Mouse (Mus musculus) c-Kit-positive CD71-positive TER-119-positive erythroid progenitor cells, embryonic 14.5 days (primary cell): Measurements from ENCODE around the gene Knstrn.

ENCODE experiments used
- DNase-seq: peaks from one replicate; pipeline ENCODE4 v3.0.0-alpha.2; 2013; ENCODE audit warnings: low spot score

Gene Knstrn

DNA sequence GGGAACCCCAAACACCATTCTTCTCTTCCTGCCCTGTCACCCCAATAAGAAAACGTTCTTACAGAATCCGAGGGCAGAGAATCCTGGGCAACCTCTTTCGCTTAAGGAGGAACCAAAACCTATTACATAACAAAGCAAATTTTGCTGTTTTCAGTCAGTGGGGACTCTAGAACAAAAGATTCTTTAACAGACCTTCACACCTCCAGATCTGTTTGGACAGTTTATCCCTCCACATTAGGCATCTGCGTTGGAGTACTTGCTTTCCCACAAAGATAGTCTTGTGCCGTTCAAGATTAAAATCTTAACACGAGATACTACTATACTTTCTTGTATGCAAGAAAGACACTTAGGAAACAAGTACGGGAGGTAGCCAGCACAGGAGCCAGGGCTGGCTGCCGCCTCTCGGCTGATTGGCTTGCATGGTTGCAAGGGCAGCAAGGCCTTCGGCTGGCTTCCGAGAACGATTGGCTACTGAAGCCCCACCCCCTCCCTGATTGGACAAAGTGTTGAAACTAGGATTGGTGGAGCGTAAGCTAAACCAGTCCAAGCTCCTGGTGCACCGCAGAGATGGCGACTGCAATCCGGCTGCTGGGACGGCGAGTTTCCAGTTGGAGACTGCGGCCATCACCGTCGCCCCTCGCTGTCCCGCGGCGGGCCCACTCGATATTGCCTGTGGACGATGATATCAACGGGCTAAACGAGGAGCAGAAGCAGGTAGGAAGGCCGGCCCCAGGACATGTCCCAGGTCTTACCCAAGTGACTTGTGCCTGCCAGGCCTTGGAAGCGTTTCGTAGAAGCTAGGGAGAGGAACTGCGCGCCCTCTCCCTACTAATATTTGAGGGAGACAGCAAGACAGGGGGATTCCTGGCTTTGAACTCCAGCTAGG is 47.9 kb downstream of the Knstrn start, which contains the start of gene Ivd:
TSS of gene Ivd (plus strand) at position 501 of the 886 bp plus-strand sequence.
- DNase-seq: peak; percentile 93

DNA sequence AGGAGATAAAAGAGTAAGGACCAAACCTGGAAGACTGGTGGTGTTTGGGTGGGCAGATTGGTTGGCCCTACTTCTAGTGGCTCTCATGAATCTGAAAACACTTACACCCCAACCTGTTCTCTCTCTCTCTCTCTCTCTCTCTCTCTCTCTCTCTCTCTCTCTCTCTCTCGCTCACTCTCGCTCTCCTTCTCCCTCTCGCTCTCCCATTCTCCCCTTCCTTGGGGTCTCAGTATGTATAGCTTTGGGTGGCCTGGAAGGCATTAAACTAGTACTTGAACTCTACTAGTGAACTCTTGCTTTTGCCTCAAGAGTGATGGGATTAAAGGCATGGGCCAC is 48.5 kb downstream of the Knstrn start:
- DNase-seq: no peak

- no peak for DNase-seq
Measured at GRCm38 (mm10) chr2:118870601-118871000, 56.8 kb downstream of the Knstrn start.

DNA sequence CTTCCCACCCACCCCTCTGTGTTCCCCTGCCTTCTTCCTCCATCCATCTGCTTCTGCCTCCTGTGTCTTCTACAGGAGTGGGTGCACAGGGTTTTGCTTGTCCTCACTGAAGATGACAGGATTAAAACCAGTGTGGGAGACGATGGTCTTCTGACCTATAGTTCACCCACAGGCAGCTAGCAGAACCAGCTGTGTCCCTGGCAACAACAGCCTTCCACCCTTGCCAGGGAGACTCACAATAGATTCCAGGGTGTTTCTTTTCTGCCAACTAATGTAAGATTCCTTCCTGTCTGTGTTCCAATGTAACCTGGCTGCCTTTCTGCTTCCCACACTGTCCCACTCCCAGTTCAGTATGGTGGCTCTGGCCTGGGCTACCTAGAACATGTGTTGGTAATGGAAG is 57.2 kb downstream of the Knstrn start:
- DNase-seq: no peak

- no peak for DNase-seq
Measured at GRCm38 (mm10) chr2:118873018-118873417, 59.2 kb downstream of the Knstrn start.

DNA sequence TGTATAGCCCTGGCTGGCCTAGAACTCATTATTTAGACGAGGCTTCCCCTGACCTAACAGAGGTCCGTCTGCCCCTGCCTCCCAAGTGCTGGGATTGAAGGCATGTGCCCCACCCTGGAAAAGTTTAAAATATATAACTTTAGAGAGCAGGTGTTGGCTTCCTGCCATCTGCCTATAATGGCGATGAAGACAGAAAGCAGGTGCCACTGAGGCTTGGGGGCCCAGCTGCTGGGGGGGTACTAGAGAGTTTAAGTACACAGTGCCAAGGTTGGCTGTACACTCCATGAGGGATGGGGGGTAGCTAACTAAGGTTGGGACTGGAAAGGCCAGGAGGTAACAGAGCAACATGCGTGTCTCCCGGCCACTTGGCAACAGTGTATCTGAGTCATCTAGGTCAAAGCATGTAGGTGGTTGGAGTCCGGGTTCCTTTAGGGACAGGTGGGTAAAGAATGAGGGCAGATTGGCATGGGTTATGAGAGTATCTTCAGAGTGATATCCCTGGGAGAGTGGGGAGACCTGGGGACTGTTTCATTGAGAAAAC is 60.2 kb downstream of the Knstrn start:
- DNase-seq: no peak

DNA sequence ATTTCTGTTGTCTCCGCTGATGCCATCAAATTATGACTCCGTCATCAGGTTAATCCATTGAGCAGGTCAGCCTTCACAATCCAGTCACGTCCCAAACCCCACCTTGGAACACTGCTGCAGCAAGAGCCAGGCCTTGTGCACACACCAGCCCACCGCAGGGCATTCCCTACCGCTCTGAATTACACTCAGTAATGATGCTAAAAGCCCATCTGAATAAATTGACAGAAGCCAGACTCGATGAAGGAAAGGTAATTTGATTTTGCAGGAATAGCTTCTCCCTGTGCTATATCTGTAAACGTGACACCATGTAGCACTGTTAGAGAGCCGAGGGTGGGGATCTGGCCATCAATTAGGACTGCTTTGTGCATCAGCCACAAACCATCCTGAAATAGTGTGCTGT is 61.5 kb downstream of the Knstrn start:
- no peak for DNase-seq

- no peak for DNase-seq
Measured at GRCm38 (mm10) chr2:118876453-118876852, 62.6 kb downstream of the Knstrn start.

GRCm38 (mm10) chr2:118881019-118881418 is 67.2 kb downstream of the Knstrn start:
- DNase-seq: no peak

- DNase-seq: no peak
Measured at GRCm38 (mm10) chr2:118881956-118882355, 68.2 kb downstream of the Knstrn start.

DNA sequence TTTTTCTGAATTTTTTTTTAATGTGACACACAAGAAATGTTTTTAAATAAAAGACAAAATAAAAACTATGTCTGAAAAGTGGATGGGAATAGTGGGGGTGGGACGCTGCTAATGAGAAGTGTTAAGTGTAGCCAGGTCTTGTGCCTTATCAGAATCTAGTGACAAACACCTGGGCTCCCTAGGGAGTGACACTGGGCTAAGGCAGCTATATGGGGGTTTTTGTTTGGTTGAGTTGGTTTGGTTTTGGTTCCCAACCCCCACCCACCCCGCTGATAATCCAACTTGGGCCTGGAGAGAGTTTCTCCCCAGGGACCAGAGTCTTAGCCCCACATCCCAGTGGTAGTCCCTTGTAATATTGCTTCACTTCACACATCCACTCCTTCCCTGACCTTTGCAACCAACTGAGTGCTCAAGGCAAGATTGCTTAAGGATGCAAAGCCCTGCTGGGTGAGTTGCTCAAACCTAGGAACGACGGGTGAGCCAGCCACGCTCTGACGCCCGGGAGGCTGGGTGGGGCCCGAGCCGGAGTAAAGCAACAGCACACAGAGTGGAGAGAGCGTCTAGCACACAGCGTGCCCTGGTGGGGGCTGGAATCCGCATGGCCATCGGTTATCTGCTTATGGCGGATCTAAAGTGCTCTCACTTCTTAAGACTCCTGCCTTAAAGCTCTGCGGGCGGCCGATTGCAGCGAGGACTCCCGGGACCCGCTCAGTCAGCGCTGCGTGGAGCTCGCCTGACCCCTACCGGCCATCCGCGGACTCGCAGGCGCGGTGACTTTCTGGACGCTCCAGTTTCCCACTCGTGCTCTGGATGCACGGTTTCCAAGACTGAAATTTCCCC is 69.3 kb downstream of the Knstrn start:
- peak; percentile 65 for DNase-seq

DNA sequence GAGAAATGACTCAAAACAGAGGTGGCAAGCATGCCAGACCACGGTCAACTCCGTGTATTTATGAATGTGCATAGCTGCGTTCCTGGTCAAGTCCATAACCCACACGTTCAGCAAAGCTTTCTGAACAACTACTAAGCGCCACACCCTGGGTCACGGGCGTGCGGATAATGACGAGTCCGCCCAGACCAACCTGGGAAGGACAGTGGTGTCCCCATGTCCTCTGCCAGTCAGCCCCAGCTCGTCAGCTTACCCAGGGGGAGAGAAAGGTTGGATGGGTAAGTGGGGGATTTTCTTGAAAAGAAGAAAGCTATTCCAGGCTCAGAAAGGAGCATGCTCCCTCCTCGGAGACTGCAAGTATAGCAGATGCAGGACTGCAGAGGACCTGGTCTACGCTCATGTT is 73.6 kb downstream of the Knstrn start:
- no peak for DNase-seq

DNA sequence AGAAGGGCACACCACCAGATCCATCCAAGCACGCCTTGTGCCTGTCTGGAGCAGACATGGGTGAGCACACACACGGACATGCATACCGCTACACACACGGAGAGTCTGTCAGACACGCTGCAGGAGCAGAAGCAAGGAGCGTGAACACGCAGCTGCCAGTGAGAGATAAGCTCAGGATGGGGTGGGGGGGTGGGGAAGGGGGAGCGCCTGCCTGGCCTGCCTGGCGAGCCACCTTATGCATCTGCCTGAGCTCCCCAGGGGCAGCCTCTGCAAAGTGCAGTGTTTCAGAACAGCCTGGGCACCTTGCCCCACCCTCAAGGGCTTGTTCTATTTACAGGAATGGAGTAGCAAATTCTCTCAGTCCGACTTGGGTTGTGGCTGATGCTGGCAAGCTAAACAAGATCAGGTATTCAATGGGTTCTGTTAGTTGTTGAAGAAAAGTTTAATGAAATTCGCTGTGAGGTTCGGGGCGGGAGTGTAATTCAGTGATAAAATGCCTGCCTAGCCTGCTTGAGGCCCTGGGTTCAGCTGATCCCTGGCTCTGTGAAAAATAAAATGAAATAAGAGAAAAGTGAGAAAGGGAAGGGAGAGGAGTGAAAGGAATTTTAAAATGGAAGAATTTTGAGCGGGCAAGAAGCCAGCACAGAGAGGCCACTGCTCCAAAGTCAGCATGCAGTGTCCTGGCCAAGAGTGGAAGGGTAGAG is 74.2 kb downstream of the Knstrn start:
- peak; percentile 70 for DNase-seq

DNA sequence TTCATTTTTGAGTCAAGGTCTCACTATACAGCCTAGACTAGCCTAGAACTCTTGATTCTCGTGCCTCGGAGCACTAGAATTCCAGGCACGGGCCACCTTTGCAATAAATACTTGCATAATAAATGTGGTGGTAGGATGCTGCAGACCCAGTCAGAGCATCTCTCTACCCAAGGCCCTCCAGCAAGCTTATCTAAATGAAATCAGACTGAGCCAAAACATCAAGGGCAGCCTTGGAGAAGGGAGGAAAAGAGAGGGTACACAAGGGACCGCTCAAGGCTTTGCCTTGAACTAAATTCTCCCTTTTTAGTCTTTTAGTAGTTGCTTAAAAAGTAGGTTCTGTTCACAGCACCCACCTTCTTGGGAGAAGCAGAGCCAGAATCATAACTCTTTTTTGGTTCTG is 77.4 kb downstream of the Knstrn start:
- no peak for DNase-seq

DNA sequence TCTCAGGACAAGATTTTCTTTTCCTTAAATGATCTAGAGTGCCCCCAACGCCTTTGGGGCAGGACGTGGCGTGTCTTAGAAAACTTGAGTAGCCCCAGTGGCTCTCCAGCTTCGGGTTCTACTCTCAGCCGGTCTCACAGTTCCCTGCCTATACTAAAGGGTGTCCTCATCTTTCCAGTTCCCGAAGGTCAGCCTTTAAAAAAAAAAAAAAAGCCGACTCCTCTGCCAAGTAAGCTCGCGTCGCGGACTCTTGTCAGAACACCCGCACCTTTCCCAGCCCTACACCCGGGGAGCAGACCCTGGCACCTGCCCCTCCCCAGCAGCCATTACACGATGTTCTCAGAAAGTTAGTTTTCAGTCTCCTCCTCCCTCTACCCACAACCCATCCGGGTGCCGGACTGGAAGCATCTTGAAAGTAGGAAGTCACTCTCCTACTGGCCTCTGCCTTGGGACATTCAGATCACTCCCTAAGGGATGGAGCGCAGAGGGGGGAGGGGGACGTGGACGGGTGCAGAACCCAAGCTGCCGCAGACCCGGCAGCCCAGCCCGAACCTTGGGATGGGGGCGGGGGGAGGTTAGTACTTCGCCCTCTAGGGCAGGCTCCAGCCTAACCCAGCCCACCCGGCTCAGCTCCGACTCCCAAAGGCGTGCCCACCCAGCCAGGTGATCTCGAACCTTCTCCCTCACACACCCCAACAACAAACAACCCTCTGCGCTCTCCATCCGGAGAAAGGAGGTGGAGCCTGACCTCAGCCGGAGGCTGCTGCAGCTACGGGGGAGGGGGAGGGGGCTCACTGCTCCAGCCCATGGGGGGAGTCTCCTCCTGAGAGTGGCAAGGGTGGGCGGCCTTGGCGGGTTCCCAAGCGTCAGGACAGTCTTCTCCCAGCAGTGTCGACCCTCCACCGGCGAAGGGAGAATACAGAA is 82.4 kb downstream of the Knstrn start:
- DNase-seq: no peak

- no peak for DNase-seq
Measured at GRCm38 (mm10) chr2:118896914-118897291, 83.1 kb downstream of the Knstrn start.

- DNase-seq: no peak
Measured at GRCm38 (mm10) chr2:118897392-118897791, 83.6 kb downstream of the Knstrn start.

DNA sequence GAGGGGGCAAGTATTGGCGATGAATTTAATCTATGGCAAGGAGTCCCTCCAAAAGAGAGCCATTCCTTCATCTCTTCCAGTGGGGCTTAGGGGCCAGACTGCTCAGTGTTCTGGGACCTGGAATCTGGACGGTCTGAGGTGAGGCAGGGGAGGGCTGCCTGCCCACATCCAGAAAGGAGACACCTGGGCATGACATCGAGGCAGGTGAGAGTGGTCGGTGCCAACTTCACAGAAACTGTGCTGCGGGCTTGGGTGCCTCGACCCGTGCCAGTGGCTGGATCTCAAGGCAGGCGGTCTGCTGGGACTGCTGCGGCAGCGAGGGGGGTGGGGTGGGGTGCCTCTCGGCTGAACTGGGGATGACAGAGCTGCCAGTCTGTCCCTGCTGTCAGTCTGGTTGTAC is 84.0 kb downstream of the Knstrn start:
- DNase-seq: no peak

DNA sequence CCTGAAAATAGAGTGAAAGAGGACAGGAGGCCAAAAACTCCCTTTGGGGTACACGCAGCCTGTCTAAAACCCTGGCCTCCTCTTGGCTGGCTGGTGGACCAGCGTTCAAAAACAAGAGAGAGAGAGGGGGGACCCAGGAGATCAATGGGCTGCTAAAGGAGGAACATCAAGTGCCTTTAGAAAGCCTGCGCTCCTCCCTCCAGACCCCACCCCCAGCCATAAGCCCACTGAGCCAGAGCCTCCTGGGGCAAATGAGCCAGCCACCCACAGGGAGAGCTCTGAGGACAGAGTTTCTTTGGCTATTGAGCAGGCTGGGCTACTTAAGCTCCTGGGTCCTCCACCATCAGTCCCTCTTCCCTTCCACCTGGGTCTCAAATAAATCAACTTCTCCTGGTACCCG is 85.0 kb downstream of the Knstrn start:
- DNase-seq: no peak

DNA sequence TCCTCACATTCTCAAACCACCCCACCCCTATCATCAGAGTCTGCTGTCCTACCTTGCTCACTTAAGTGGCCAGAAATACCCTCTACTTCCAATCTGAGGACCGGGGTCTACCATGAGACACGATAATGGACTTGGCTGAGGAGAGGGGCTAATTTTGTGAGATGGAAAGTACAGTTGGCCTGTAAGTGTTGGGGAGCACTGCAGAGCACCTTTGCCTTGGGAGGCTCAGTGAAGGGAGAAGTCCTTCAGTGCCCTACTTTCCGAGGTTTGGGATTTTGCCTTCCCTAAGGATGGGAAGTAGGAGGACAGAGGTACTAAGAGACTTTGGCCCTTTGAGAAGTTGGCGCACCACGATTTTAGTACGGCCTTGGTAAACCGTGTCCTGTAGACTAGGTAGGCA is 85.5 kb downstream of the Knstrn start:
- no peak for DNase-seq
